Mouse (Mus musculus): ENCODE measurements around the gene Asb11.

Gene Asb11

DNA sequence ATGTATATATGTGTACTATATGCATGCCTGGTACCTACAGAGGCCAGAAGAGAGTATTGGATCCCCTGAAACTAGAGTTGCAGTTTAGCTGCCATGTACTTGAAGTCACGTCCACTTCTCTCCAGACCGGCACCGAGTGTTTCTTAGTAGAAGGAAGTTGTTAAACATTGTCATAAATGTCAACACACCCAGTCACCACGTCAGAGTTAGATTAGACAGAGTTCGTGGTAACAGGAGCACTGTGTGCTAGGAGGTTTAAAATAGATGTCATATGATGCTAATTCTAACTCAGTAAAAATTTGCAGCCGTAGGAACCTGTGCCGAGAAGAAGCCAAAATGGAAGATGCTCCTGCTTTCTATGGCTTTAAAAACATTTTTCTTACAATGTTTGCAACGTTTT is at the start of gene Asb11:
Gene Asb11 (plus strand): TSS at position 286 of the 400 bp plus-strand sequence.
- in situ Hi-C loops (cut with MboI): no loop called here

DNA sequence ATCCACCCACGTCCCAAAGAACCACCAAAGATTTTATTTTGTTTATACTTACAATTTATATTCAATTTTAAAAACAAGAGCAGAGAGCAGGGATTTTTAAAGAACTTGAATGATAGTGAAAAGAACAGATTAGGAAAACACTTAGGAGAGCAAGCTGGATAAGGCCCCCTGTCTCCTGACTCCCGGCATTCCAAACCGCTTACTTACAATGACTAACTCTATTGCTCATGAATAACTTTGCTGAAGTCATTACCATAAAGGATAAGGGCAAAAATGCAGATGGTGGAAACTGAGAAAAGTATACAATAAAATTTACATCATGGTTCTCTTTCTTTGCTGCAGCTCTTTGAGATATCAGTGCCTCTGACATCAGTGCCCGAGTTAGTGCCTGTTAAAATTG is 42.7 kb upstream of the Asb11 start:
- in situ Hi-C loops (cut with MboI): no loop called here

- in situ Hi-C loops (cut with MboI): no loop called here
Measured at GRCm38 (mm10) chrX:164398456-164398855, 38.3 kb upstream of the Asb11 start.

DNA sequence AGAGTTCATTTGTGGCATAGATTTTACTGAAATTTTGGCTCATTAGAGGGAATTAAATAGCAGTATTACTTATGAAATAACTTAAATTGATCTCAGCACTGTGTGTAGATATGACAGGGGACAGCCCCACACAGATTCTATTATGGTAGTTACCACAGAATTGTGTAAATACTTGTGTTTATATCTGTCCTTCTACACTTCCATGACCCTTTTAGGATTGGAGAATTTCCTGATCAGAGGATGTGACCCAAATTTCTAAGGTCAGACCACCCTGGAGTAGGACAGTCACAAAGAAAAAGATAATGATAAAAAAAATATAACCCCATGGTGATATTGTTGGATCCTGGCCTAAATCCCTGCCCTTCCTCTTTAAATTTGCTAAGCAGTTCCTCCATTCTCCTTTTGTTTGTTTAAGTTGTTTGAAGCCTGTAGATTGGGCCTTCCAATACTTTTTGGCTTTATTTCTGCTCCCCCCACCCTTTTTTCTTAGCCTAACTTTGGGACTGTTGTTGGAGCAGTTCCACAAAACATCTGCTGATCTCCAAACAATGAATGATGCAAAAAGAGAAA is 31.6 kb upstream of the Asb11 start:
- in situ Hi-C loops (cut with MboI): loop anchor here (25.0 kb wide), 1 partner anchor 218 kb away; no protein-coding TSS in a partner anchor

DNA sequence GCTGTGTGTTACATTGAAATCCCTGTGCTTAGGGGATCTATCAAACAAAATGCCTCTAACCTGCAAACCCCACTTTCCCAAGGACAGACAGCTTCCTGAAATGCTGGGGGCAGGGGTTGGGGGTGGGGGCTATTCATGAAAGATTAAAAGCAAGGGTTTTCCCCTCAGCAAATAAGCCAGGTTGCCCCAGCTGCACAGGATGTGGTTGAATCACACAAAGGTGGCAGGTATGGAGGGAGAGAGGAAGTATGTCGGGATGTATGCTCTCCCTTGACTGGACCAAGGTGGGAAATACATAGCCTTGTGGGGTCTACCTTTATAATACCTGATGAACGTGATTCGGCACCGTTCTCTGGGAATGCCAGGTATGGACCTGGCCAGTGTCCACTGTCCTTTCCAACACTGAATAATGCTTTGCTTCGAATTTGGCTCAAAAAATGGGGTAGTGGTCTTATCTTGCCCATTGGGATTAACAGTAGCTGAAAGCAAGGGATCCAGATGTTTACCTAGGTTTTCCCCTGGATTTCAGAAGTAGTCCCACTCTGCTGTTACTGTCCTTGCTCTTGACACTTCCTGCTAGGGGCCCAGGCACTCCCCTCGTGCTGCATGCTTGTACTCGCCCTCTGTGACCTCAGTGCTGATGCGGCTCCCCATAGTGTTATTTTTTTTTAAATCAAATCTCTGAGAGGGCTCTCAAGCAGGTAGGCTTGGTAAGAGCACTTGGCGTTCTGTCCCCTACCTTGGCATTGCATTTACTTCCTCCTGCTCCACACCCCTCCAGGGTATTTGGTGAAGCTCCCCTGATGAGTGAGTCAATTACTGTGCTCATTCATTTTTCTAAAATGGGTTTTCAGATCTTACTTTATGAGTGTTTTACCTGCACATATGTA is 30.4 kb upstream of the Asb11 start:
- in situ Hi-C loops (cut with MboI): loop anchor here (25.0 kb wide), 1 partner anchor 219 kb away; no protein-coding TSS in a partner anchor

DNA sequence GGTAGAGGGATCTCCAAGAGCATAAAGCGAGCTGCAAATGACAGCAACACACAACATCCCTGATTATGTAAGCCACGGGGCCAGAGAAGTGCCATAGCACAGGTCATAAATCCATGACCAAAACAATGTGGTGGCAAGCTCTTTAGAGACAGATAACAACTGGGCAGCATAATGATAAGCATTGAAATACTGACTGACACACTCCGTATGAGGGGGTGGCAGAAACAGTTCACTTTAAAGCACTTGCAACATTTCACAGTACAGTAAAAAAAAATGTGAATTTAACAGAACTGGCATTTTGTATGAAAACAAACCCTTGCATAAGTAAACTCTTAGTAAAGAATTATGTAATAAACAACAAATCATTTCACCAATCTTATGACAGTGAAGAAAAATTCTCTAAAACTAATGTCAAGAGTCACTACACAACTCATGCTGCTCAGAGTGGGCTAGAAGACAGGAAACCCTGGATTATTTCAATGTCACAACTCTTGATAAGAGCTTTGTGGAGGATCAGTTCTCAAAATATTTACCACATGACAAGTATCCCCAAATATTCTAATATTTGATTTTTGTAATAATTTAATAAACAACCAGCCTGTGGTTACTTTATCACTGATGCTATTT is 28.4 kb upstream of the Asb11 start:
- in situ Hi-C loops (cut with MboI): loop anchor here (25.0 kb wide), 1 partner anchor 221 kb away; no protein-coding TSS in a partner anchor

GRCm38 (mm10) chrX:164410562-164410961 is 26.2 kb upstream of the Asb11 start:
- in situ Hi-C loops (cut with MboI): loop anchor here (25.0 kb wide), 1 partner anchor 223 kb away; no protein-coding TSS in a partner anchor

DNA sequence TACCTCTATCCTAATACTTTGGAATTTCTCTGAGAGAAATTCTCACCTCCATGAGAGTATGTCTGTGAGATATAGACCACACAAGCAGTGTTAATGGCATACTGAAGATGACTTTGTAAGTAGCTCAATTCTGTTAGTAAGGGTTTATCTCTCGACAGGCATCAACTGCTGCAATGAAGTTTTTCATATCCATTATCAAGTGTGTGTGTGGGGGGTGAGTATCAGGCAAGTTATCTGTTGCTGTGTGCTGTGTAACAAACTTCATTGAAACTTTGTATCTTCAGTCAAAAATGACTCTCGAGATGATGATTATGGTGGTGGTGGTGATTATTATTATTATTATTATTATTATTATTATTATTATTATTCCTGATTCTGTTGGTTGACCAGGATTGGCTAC is 20.0 kb upstream of the Asb11 start:
- in situ Hi-C loops (cut with MboI): loop anchor here (25.0 kb wide), 1 partner anchor 230 kb away; no protein-coding TSS in a partner anchor

GRCm38 (mm10) chrX:164418008-164418407 is 18.8 kb upstream of the Asb11 start:
- in situ Hi-C loops (cut with MboI): loop anchor here (25.0 kb wide), 1 partner anchor 231 kb away; no protein-coding TSS in a partner anchor

- in situ Hi-C loops (cut with MboI): loop anchor here (25.0 kb wide), 1 partner anchor 232 kb away; no protein-coding TSS in a partner anchor
Measured at GRCm38 (mm10) chrX:164419471-164419939, 17.3 kb upstream of the Asb11 start, which contains the start of gene Piga. Gene Piga (plus strand): TSS chrX:164419787.

DNA sequence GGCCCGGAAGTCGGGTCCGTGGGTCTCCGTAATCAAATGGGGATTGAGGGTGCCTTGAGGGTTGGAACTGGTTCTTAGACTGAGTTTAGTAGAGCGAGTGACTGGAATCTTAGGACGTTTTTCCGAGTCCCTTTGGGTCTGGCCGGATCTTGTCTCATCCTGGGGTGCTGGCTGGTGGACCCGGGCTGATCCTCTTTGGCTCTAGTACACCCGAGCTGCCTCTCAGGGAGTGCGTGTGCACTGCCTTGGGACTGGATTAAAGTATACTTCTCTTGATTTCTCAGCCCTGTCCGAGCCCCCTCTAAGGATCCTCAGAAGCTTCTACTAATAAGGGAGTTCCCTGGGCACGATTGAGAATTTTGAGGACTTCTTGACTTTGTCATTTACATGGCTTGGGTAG is 16.8 kb upstream of the Asb11 start:
- in situ Hi-C loops (cut with MboI): loop anchor here (25.0 kb wide), 1 partner anchor 233 kb away; no protein-coding TSS in a partner anchor

- in situ Hi-C loops (cut with MboI): loop anchor here (25.0 kb wide), 1 partner anchor 233 kb away; no protein-coding TSS in a partner anchor
Measured at GRCm38 (mm10) chrX:164420518-164420917, 16.3 kb upstream of the Asb11 start.

DNA sequence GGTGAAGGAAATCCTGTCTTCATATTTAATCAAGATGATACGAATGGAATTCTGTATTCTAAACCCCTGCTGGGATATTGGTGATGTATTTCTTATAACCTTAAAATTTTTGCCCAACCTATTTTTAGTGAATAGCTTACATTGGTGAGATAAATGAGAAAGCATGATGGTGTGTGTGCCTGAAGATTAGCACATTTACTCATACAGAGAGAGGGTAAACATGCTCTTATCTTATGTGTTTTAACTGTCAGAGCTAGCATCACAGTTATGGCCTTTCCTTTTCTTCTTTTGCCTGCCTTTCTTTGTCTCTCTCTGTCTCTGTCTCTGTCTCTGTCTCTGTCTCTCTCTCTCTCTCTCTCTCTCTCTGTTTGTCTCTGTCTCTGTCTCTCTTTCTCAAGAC is 12.0 kb upstream of the Asb11 start:
- in situ Hi-C loops (cut with MboI): loop anchor here (25.0 kb wide), 1 partner anchor 238 kb away; no protein-coding TSS in a partner anchor

GRCm38 (mm10) chrX:164427295-164427694 is 9.5 kb upstream of the Asb11 start:
- in situ Hi-C loops (cut with MboI): no loop called here

GRCm38 (mm10) chrX:164428224-164428623 is 8.6 kb upstream of the Asb11 start:
- in situ Hi-C loops (cut with MboI): no loop called here

DNA sequence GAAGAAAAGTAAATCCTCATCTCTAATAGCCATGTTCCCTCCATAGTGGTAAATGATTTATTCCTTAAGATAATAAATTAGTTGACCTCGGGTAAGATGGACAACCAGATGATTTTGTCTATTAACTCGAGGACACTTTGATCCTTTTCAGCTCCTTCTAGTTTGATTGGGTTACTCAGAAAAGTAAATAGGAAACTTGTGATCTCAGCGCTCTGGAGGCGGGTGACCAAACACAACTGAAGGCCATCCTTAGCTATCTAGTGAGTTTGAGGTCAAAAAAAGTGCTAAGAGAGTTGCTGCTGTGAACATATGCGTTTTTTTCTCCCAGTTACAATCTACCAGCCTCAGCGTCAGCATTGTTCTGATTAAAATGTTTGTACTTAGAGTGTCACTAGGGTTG is 6.2 kb upstream of the Asb11 start:
- in situ Hi-C loops (cut with MboI): no loop called here

DNA sequence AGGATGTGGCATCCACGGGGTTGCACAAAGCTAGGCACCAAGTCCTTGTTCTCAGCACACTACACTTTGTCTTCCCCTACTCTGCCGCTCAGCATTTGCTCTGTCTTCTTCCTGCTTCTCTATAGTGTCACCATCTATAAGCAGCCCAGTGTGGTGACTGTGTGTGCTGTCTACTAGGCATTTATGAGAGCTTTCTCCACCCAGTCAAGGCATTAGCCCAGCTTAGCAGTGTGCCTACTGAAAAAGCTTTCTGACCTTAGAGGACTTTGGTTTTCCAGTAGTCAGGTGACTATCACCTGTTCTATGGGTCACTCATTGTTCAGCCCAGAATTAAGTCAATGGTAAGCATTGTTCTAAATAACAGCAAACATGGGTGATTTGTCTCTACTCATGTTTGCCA is 5.7 kb upstream of the Asb11 start:
- in situ Hi-C loops (cut with MboI): no loop called here

GRCm38 (mm10) chrX:164431541-164431940 is 5.3 kb upstream of the Asb11 start:
- in situ Hi-C loops (cut with MboI): no loop called here

- in situ Hi-C loops (cut with MboI): no loop called here
Measured at GRCm38 (mm10) chrX:164432682-164433081, 4.1 kb upstream of the Asb11 start.

DNA sequence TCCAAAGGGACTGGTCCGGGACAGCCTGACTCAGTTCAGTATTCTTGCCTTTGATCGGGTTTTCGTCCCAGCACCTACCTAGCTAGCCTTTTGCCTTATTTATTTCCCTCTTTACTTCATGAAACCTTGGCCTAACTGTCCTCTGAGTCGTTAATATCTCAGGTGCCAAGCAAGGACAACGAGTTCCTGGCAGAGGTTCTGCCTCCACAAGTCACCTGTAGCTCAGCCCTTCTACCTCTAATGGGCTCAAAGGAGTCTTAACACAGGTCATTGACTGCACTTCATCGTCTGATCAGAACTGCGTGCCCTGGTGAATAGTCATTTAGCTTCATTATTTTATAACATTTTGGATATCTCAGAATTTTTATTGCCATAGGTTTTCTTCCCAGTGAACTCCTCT is 2.7 kb downstream of the Asb11 start:
- in situ Hi-C loops (cut with MboI): no loop called here

DNA sequence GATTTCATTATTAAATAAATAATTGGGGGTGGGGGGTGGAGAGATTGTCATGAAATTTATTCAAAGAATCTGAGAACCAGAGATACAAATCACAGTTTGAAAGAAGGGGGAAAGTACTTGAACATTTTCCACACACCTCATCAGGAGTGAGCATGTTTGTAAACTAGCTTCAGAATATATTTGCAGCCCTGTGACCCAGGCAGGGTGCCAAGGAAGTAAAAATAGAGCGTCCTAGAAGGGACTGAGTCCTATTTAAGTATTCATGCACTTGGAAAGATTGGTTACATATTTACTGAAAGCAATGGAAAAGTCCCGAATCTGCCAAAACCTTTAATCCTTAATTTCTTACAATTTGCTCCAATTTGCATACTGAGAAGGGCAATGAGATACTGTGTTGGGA is 3.3 kb downstream of the Asb11 start:
- in situ Hi-C loops (cut with MboI): no loop called here

DNA sequence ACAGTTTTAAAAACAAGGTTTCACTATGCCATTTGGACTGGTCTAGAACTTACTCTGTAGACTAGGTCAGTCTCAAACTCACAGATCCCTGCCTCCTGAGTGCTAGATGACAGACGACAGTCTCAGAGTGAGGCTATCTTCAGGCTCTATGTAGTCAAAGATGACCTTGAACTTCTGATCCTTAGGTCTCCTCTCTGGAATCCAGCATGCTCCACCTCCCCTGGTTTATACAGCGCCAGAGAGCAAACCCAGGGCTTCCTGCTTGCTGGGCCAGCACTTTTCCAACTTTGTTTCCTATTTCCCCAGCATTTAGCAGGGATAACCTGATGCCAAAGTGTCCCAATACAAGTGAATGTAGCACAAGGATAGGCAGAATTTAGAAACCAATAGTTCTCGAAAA is 3.9 kb downstream of the Asb11 start:
- in situ Hi-C loops (cut with MboI): no loop called here
